Mouse (Mus musculus): ENCODE results near the gene Clic6.

DNA sequence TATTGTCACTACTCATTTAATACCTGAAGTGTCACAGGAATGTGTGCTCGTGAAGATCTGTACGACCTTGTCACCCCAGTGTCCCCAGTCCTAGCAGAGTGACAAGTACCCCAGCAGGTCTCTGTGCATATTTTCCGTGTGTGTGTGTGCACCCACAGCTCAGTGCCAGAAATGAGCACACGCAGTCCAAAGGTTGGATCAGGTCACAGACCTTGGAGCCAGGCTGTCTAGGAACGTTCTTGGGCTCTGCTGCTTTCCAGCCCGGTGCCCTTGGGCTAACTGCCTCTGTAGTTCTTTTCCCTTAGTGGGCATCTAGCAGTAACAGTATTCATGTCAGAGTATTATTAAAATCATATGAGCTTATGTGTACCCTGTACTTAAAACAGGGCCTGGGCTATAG lies 1.6 kb downstream of the Clic6 start:
- TF ChIP-seq POLR2A (IDR thresholded peaks at IDR 0.05; ENCODE audit: extremely low read depth, insufficient read depth, low read length) = no peak
- TF ChIP-seq CTCF (IDR thresholded peaks at IDR 0.05; ENCODE audit: low read depth, low read length) = no peak

Data from liver, adult 2 months (tissue).